Comparison of ENCODE assay signal across 28 mouse cellular contexts in genomic region chr3:142590431-142591067, GRCm38 (mm10). TPM values are rescaled to one million over a fixed set of nuclear protein-coding genes. Genes with fewer than 3 reads are reported as not detected.
DNase-seq lines count a peak whose midpoint lies in the region; ATAC-seq and TF ChIP-seq lines count a peak whose summit lies in the region.
"Had no signal": no experiment of that assay in that cellular context is flagged by ENCODE, and none has a peak within 500 bp of the region (broad histone marks: within the 10 kb centered on the region; RNA-seq: fewer than 3 reads in every experiment).

No protein-coding gene starts in this region.

- no peak for TF ChIP-seq RAD21 in CH12.LX (IDR thresholded peaks at IDR 0.05; ENCODE audit: low read depth, low read length)

- H3K4me2 ChIP-seq in CH12.LX (ENCODE audit: insufficient read depth, low read depth, poor library complexity, severe bottlenecking), result peak overlapping the region; percentile 42
- H3K4me2 ChIP-seq: hindbrain, embryonic 14.5 days; intestine, embryonic 15.5 days; liver, embryonic 15.5 days; midbrain, embryonic 11.5 days; neural tube, embryonic 15.5 days; stomach, embryonic 15.5 days had no signal

- H3K9ac ChIP-seq in CH12.LX (ENCODE audit: insufficient read depth, low read depth), result no peak overlapping the region
- H3K9ac ChIP-seq: hindbrain, embryonic 14.5 days; intestine, embryonic 15.5 days; liver, embryonic 15.5 days; neural tube, embryonic 15.5 days; stomach, embryonic 15.5 days had no signal

- peak; percentile 39 for TF ChIP-seq EP300 in CH12.LX (IDR thresholded peaks at IDR 0.05; ENCODE audit: low read length)

- no peak for TF ChIP-seq POLR2A in CH12.LX (IDR thresholded peaks at IDR 0.05; ENCODE audit: low read depth, low read length)

- TF ChIP-seq CTCF in CH12.LX (conservative IDR thresholded peaks at IDR 0.05 in 1 of 2, IDR thresholded peaks at IDR 0.05 in 1 of 2; ENCODE audit: low read depth in 2 of 2, low read length in 2 of 2), result no peak

- peaks cover 10 to 43% of the 10 kb centered on the region in 2 experiments for H3K4me1 ChIP-seq in CH12.LX (ENCODE audit: control insufficient read depth in 1 of 2, insufficient read depth in 2 of 2)
- H3K4me1 ChIP-seq: intestine, embryonic 15.5 days; liver, embryonic 15.5 days; neural tube, embryonic 15.5 days; stomach, embryonic 15.5 days had no signal

- intact Hi-C loops in left cerebral cortex, postnatal 10 days (cut with DNase I), result no loop called here

- H3K79me2 ChIP-seq in CH12.LX (replicated peaks; ENCODE audit: control insufficient read depth, extremely low read depth, insufficient read depth, poor library complexity, severe bottlenecking), result no peaks in the 10 kb centered on the region

- dilution Hi-C loops in CH12.LX (cut with MboI; ENCODE audit: extremely low pct_ligation_motif_present, extremely low pct_unique_long_range_greater_than_20kb, low sequenced_read_pairs), result no loop called here

- peak; percentile 96 for ATAC-seq in granulocyte monocyte progenitor cell, adult 5-6 weeks (replicated peaks; ENCODE audit: poor library complexity, severe bottlenecking)
- peak; percentile 87; the same call in 1 of the 2 replicates for ATAC-seq in neutrophil, adult 5-6 weeks (ENCODE audit: extremely low read depth, insufficient number of reproducible peaks, low FRiP score, poor library complexity, severe bottlenecking)
- ATAC-seq: CD4-positive, CD25-positive, alpha-beta regulatory T cell, adult 4 months; forebrain, embryonic 16.5 days; intestine, embryonic 15.5 days; Patski had no signal

- H3K9me3 ChIP-seq in CH12.LX (replicated peaks; ENCODE audit: low read length), result peaks cover 3% of the 10 kb centered on the region
- H3K9me3 ChIP-seq: intestine, embryonic 15.5 days; liver, embryonic 15.5 days; neural tube, embryonic 15.5 days; stomach, embryonic 15.5 days had no signal

- in situ Hi-C loops in CH12.LX (cut with MboI; ENCODE audit: low pct_ligation_motif_present, low pct_unique_long_range_greater_than_20kb, low sequenced_read_pairs), result no loop called here

- DNase-seq in B cell, adult 2 months, result peak; percentile 19 to 36
- peak; percentile 67 for DNase-seq in CH12.LX (ENCODE audit: extremely low read depth)
- no peak for DNase-seq in cerebellum, adult 11 months
- DNase-seq in layer of hippocampus, postnatal 36 days, result no peak
- DNase-seq in left cerebral cortex, postnatal 10 days (ENCODE audit: extremely low spot score in 1 of 2, low spot score in 2 of 2), result no peak
- DNase-seq: adrenal gland, adult 2 months; cerebellum, adult 8-10 months; cerebellum, postnatal 36 days; gastrocnemius, postnatal 14 days; heart, adult 2 months; kidney, adult 8-10 months; kidney, postnatal 10 days; lung, postnatal 4 days; thymus, postnatal 25 days had no signal

- no peaks in the 10 kb centered on the region for H3K27me3 ChIP-seq in CH12.LX (replicated peaks)
- H3K27me3 ChIP-seq: intestine, embryonic 15.5 days; liver, embryonic 15.5 days; neural tube, embryonic 15.5 days; Patski; stomach, embryonic 15.5 days had no signal

- no peak overlapping the region for H3K27ac ChIP-seq in CH12.LX (ENCODE audit: insufficient read depth, low read depth)
- H3K27ac ChIP-seq: heart, adult 2 months; hindbrain, embryonic 14.5 days; intestine, embryonic 15.5 days; liver, embryonic 15.5 days; neural tube, embryonic 15.5 days; stomach, embryonic 15.5 days had no signal

- H3K36me3 ChIP-seq in CH12.LX (replicated peaks in 1 of 2; ENCODE audit: control insufficient read depth in 1 of 2, insufficient read depth in 1 of 2, low read length in 1 of 2), result no peaks in the 10 kb centered on the region
- H3K36me3 ChIP-seq: intestine, embryonic 15.5 days; liver, embryonic 15.5 days; neural tube, embryonic 15.5 days; stomach, embryonic 15.5 days had no signal

- no peak overlapping the region for H3K4me3 ChIP-seq in CH12.LX (replicated peaks in 1 of 3; ENCODE audit: low read depth in 2 of 3, low read length in 2 of 3, poor library complexity in 1 of 3)
- H3K4me3 ChIP-seq: heart, adult 2 months; intestine, embryonic 15.5 days; liver, embryonic 15.5 days; neural tube, embryonic 15.5 days; stomach, embryonic 15.5 days had no signal

TF ChIP-seq in CH12.LX, 34 proteins besides CTCF, POLR2A, EP300 and RAD21:
- TF ChIP-seq JUND (conservative IDR thresholded peaks at IDR 0.05; ENCODE audit: low read depth, low read length) (no peak), MEF2A (IDR thresholded peaks at IDR 0.05; ENCODE audit: borderline replicate concordance, low read depth, low read length) (0 out of 2 replicates have a peak, but pooled peaks have one; percentile 13), SMC3 (IDR thresholded peaks at IDR 0.05; ENCODE audit: low read depth, low read length) (no peak), ZKSCAN1 (IDR thresholded peaks at IDR 0.05; ENCODE audit: borderline replicate concordance, low read depth, low read length) (no peak), IRF4 (IDR thresholded peaks at IDR 0.05; ENCODE audit: low read depth, low read length) (peak; percentile 85), BHLHE40 (IDR thresholded peaks at IDR 0.05; ENCODE audit: low read depth, low read length) (peak; percentile 69), ZMIZ1 (IDR thresholded peaks at IDR 0.05; ENCODE audit: low read depth, low read length) (no peak), POLR2AphosphoS2 (IDR thresholded peaks at IDR 0.05; ENCODE audit: low read depth, low read length) (no peak), MYC (IDR thresholded peaks at IDR 0.05; ENCODE audit: low read depth, low read length) (peak; percentile 73), CHD2 (IDR thresholded peaks at IDR 0.05; ENCODE audit: low read length) (no peak), UBTF (IDR thresholded peaks at IDR 0.05; ENCODE audit: low read depth, low read length) (no peak), MXI1 (IDR thresholded peaks at IDR 0.05; ENCODE audit: low read depth, low read length) (peak; percentile 36; the same call in 1 of the 2 replicates), SIN3A (IDR thresholded peaks at IDR 0.05; ENCODE audit: low read length) (peak; percentile 53; the same call in 1 of the 2 replicates), JUN (IDR thresholded peaks at IDR 0.05; ENCODE audit: insufficient read depth, low read depth, low read length) (no peak), ZNF384 (IDR thresholded peaks at IDR 0.05; ENCODE audit: low read depth, low read length) (no peak), USF1 (IDR thresholded peaks at IDR 0.05; ENCODE audit: low read depth, low read length) (no peak), MAX (IDR thresholded peaks at IDR 0.05; ENCODE audit: low read length) (peak; percentile 54; the same call in 1 of the 2 replicates), RCOR1 (conservative IDR thresholded peaks at IDR 0.05; ENCODE audit: low read depth, low read length) (no peak), MAZ (IDR thresholded peaks at IDR 0.05; ENCODE audit: low read depth, low read length) (no peak), MAFK (IDR thresholded peaks at IDR 0.05; ENCODE audit: insufficient replicate concordance, low read length) (peak; percentile 91), ELF1 (IDR thresholded peaks at IDR 0.05; ENCODE audit: low read depth, low read length) (no peak), ZC3H11A (IDR thresholded peaks at IDR 0.05; ENCODE audit: low read depth, low read length) (no peak), E2F4 (IDR thresholded peaks at IDR 0.05; ENCODE audit: insufficient replicate concordance, low read depth, low read length) (no peak), GABPA (IDR thresholded peaks at IDR 0.05; ENCODE audit: insufficient replicate concordance, low read depth, low read length) (no peak)

RNA-seq across cellular contexts. Expression of gene Gbp2b, which starts 4.1 kb away (rescaled TPM):
- total RNA-seq in CH12.LX (2012; rRNA removed) (0.04 and 0.08 TPM in 2 replicates), CH12.LX (2014; rRNA removed) (0.55 and 0.74 TPM in 2 replicates)
- 0.41 and 0.55 TPM in 2 replicates for polyA plus RNA-seq in CH12.LX (2012; ENCODE audit: insufficient read length, low read depth)
- not detected in 2 replicates for total RNA-seq in granulocyte monocyte progenitor cell, adult 5-6 weeks (2014; fragmentation: Nextera tagmentation)
- not detected in 2 replicates for total RNA-seq in granulocyte monocyte progenitor cell, adult 5-6 weeks (2017)
- total RNA-seq in neutrophil, adult 5-6 weeks (2017), result not detected in 2 replicates
- not detected for total RNA-seq in layer of hippocampus, postnatal 36 days (2021)
- total RNA-seq in left cerebral cortex, postnatal 10 days (2021), result not detected
- total RNA-seq: left cerebral cortex, postnatal 36 days; midbrain, postnatal 0 days had no signal
- polyA plus RNA-seq: forebrain, embryonic 16.5 days; hindbrain, embryonic 14.5 days; limb, embryonic 14.5 days; midbrain, embryonic 11.5 days; midbrain, postnatal 0 days; neural tube, embryonic 15.5 days had no signal

RNA-seq across cellular contexts. Expression of gene Gbp2, which starts 29.9 kb away (rescaled TPM):
- total RNA-seq in CH12.LX (2012; rRNA removed), result 13.3 and 22.5 TPM in 2 replicates
- total RNA-seq in CH12.LX (2014; rRNA removed), result 48.4 and 51.1 TPM in 2 replicates
- polyA plus RNA-seq in CH12.LX (2012; ENCODE audit: insufficient read length, low read depth), result 36.5 and 42.6 TPM in 2 replicates
- total RNA-seq in granulocyte monocyte progenitor cell, adult 5-6 weeks (2014; fragmentation: Nextera tagmentation), result 7.1 and 9.0 TPM in 2 replicates
- total RNA-seq in granulocyte monocyte progenitor cell, adult 5-6 weeks (2017), result 8.8 and 11.0 TPM in 2 replicates
- 79.4 and 83.7 TPM in 2 replicates for total RNA-seq in neutrophil, adult 5-6 weeks (2017)
- total RNA-seq in layer of hippocampus, postnatal 36 days (2021), result 1 to 10 TPM; 1.6 to 3.3 TPM
- total RNA-seq in left cerebral cortex, postnatal 10 days (2021), result 1 to 10 TPM; 1.0 to 1.4 TPM
- polyA plus RNA-seq: midbrain, embryonic 11.5 days had no signal

RNA-seq across cellular contexts. Expression of gene Gbp3, which starts 30.7 kb away (rescaled TPM):
- total RNA-seq in CH12.LX (2012; rRNA removed) (80.8 and 91.4 TPM in 2 replicates), CH12.LX (2014; rRNA removed) (89.0 and 99.1 TPM in 2 replicates)
- 90.6 and 111 TPM in 2 replicates for polyA plus RNA-seq in CH12.LX (2012; ENCODE audit: insufficient read length, low read depth)
- 54.0 and 85.4 TPM in 2 replicates for total RNA-seq in granulocyte monocyte progenitor cell, adult 5-6 weeks (2014; fragmentation: Nextera tagmentation)
- total RNA-seq in granulocyte monocyte progenitor cell, adult 5-6 weeks (2017), result 71.1 and 77.3 TPM in 2 replicates
- total RNA-seq in neutrophil, adult 5-6 weeks (2017), result 39.9 and 50.7 TPM in 2 replicates
- total RNA-seq in layer of hippocampus, postnatal 36 days (2021), result 1 to 10 TPM; 4.2 to 6.2 TPM
- 1 to 10 TPM; 4.2 TPM for total RNA-seq in left cerebral cortex, postnatal 10 days (2021)

Comparison
In these comparisons a context has a peak if more than half of its experiments do, and no peak if none do; other contexts are left out.
1. DNase-seq: peak in B cell, adult 2 months (2 of 2) and CH12.LX (single experiment); none in cerebellum, adult 11 months (single experiment), layer of hippocampus, postnatal 36 days (0 of 2) and left cerebral cortex, postnatal 10 days (0 of 2).